Mouse (Mus musculus): ENCODE data around the gene Sik2. TPM values are rescaled to one million over a fixed set of nuclear protein-coding genes. Genes with fewer than 3 reads are reported as not detected.

Gene Sik2
- polyA plus RNA-seq, 1 experiment from 2014 or later = 17.9 TPM

- Histone ChIP-seq H3K27ac (peak overlapping the region; percentile 92), H3K4me3 (peak overlapping the region; percentile 87), H3K36me3 (peaks cover 29% of the 10 kb centered on the region), H3K9ac (peak overlapping the region; percentile 85), H3K27me3 (no peaks in the 10 kb centered on the region), H3K9me3 (no peaks in the 10 kb centered on the region), H3K4me1 (peaks cover 40% of the 10 kb centered on the region), H3K4me2 (replicated peaks) (peak overlapping the region; percentile 75)
- under 1% methylated on average over 43 of the region's 45 CpGs for WGBS
- ATAC-seq (ENCODE audit: low FRiP score, low read depth) = peak; percentile 92
Measured at GRCm38 (mm10) chr9:50856341-50857081, 152.4 kb downstream of the Sik2 start.

- WGBS = 59% methylated on average over 5 of the region's 5 CpGs
- no peak for ATAC-seq (ENCODE audit: low FRiP score, low read depth)
- Histone ChIP-seq H3K9ac (peak overlapping the region; percentile 85), H3K9me3 (no peaks in the 10 kb centered on the region), H3K4me2 (replicated peaks) (peak overlapping the region; percentile 75), H3K36me3 (peaks cover 21% of the 10 kb centered on the region), H3K4me1 (peaks cover 43% of the 10 kb centered on the region), H3K27ac (peak overlapping the region; percentile 92), H3K4me3 (peak overlapping the region; percentile 87), H3K27me3 (no peaks in the 10 kb centered on the region)
Measured at GRCm38 (mm10) chr9:50855780-50856179, 153.1 kb downstream of the Sik2 start.

GRCm38 (mm10) chr9:50855133-50855766 lies 153.6 kb downstream of the Sik2 start:
- Histone ChIP-seq H3K9me3 (no peaks in the 10 kb centered on the region), H3K27ac (no peak overlapping the region), H3K36me3 (peaks cover 16% of the 10 kb centered on the region), H3K27me3 (no peaks in the 10 kb centered on the region), H3K4me3 (no peak overlapping the region), H3K4me2 (replicated peaks) (no peak overlapping the region; the same call in 1 of the 2 replicates), H3K9ac (no peak overlapping the region), H3K4me1 (peaks cover 48% of the 10 kb centered on the region)
- no peak for ATAC-seq (ENCODE audit: low FRiP score, low read depth)
- 90% methylated on average over 5 of the region's 5 CpGs for WGBS

GRCm38 (mm10) chr9:50854376-50854775 lies 154.5 kb downstream of the Sik2 start:
- H3K36me3 ChIP-seq = peaks cover 7% of the 10 kb centered on the region
- H3K4me2 ChIP-seq (replicated peaks) = no peak overlapping the region
- no peak overlapping the region for H3K27ac ChIP-seq
- peaks cover 51% of the 10 kb centered on the region for H3K4me1 ChIP-seq
- H3K9ac ChIP-seq = no peak overlapping the region
- no peaks in the 10 kb centered on the region for H3K9me3 ChIP-seq
- H3K4me3 ChIP-seq = no peak overlapping the region
- no peaks in the 10 kb centered on the region for H3K27me3 ChIP-seq
- ATAC-seq (ENCODE audit: low FRiP score, low read depth) = no peak
- 47% methylated on average over 8 of the region's 8 CpGs for WGBS

DNA sequence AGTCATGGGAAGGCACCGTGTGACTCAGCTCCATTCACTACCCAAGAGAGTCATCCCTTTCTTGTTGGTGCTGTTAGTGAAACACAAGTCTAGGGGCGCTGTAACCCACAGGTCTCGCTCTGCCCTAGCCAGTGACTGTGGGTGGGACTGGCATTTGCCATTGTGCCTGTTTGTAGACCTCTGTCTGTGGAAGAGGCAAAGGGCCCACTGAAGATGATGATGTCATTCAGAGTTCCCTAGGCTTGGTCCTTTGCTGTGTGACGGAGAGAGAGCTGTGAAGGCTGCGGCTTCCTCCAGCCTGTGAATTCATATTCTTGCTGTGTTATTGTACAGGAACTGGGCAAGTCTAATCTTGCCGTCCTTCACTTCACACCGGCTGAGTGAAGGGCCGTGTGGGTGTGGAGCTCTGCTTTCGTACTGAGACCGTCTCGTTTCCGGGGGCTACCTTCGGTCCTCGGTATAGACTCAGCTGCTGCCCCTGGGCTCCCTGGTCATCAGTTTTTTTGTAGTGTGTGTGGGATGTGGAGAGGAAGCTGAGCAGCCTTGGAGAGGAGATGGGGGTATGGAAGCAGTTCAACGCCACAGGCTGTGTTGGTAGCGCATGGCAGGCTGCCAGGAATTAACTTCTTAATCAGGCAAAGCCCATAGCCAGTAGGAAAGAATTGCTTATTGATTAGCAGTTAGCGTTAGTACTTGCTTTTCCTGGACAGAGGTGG lies 156.1 kb downstream of the Sik2 start:
- Histone ChIP-seq H3K27me3 (no peaks in the 10 kb centered on the region), H3K4me3 (no peak overlapping the region), H3K36me3 (no peaks in the 10 kb centered on the region), H3K9me3 (no peaks in the 10 kb centered on the region), H3K4me1 (peaks cover 46% of the 10 kb centered on the region), H3K9ac (no peak overlapping the region), H3K27ac (peak overlapping the region; percentile 28; the same call in 1 of the 2 replicates), H3K4me2 (replicated peaks) (peak overlapping the region; percentile 38)
- no peak for ATAC-seq (ENCODE audit: low FRiP score, low read depth)
- 57% methylated on average over 17 of the region's 17 CpGs for WGBS

DNA sequence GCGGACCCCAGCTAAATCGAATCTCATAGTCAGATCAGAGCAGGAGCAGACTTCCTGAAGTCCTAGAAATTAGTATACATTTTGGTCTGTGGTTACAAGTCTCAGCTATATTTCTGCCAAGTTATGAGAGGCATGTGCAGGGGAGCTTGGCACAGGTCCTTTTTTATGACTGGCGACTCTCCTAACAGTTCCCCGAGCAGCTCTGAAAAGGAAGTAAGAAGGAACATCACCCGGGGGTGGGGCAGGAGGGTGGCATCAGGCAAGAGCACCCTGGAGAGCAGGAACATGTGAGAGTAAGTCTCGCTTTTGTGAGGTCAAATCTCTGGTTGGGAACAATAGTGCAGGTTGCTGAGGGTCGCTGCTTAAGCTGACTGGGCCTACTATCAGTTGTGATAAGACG lies 158.2 kb downstream of the Sik2 start:
- H3K36me3 ChIP-seq = no peaks in the 10 kb centered on the region
- no peak overlapping the region for H3K27ac ChIP-seq
- no peaks in the 10 kb centered on the region for H3K9me3 ChIP-seq
- H3K4me3 ChIP-seq = no peak overlapping the region
- H3K9ac ChIP-seq = 0 out of 2 replicates have a peak overlapping the region, but pooled peaks have one; percentile 13
- ATAC-seq (ENCODE audit: low FRiP score, low read depth) = no peak
- peak overlapping the region; percentile 23; the same call in 1 of the 2 replicates for H3K4me2 ChIP-seq (replicated peaks)
- H3K27me3 ChIP-seq = no peaks in the 10 kb centered on the region
- peaks cover 51% of the 10 kb centered on the region for H3K4me1 ChIP-seq
- 60% methylated on average over 8 of the region's 8 CpGs for WGBS

DNA sequence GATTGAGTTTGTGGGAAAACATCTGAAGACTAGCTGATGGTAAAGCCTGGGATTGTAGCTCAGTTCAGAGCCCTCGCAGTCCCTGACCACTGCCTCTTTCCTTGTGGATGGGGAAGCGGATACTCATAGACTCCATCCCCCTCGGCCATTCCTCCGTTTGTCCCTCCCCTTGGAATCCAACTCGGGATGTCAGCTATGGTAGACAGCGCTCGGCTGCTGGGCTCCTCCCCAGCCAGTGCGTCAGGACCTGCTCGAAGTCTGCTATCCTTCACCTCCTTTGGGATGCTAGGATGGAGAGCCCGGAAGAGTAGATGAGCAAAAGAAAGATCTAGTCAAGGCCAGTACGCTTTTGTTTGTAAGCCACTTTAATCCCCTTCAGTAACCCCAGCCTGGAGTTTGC lies 158.6 kb downstream of the Sik2 start:
- Histone ChIP-seq H3K4me3 (no peak overlapping the region), H3K36me3 (no peaks in the 10 kb centered on the region), H3K9ac (peak overlapping the region; percentile 13; the same call in 1 of the 2 replicates), H3K4me1 (peaks cover 51% of the 10 kb centered on the region), H3K27ac (no peak overlapping the region), H3K4me2 (replicated peaks) (peak overlapping the region; percentile 23; the same call in 1 of the 2 replicates), H3K9me3 (no peaks in the 10 kb centered on the region), H3K27me3 (no peaks in the 10 kb centered on the region)
- ATAC-seq (ENCODE audit: low FRiP score, low read depth) = no peak
- WGBS = 36% methylated on average over 11 of the region's 11 CpGs

DNA sequence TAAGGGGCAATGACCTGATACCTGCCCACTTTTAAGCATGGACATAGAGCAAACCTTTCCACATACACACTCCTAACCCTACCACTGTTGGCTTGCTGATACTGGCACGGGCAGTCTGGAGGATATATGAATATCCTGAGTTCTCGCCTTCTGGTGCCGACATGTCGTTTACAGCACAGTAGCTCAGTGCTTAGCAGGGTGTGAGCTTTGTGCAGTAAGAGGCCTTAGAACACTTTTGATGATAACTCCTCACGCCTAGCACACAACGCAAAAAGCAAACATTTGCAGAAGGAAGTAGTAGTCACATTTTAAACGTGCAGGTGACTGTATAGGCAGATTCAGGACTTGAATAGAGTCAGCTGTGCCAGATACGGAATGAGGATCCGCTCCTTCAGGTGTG lies 159.1 kb downstream of the Sik2 start:
- H3K9me3 ChIP-seq = no peaks in the 10 kb centered on the region
- H3K4me1 ChIP-seq = peaks cover 51% of the 10 kb centered on the region
- no peak overlapping the region for H3K9ac ChIP-seq
- H3K27me3 ChIP-seq = no peaks in the 10 kb centered on the region
- 74% methylated on average over 9 of the region's 9 CpGs for WGBS
- no peak overlapping the region for H3K4me3 ChIP-seq
- no peak overlapping the region for H3K27ac ChIP-seq
- no peak overlapping the region for H3K4me2 ChIP-seq (replicated peaks)
- H3K36me3 ChIP-seq = peaks cover 2% of the 10 kb centered on the region; the same call in 1 of the 2 replicates
- ATAC-seq (ENCODE audit: low FRiP score, low read depth) = no peak

DNA sequence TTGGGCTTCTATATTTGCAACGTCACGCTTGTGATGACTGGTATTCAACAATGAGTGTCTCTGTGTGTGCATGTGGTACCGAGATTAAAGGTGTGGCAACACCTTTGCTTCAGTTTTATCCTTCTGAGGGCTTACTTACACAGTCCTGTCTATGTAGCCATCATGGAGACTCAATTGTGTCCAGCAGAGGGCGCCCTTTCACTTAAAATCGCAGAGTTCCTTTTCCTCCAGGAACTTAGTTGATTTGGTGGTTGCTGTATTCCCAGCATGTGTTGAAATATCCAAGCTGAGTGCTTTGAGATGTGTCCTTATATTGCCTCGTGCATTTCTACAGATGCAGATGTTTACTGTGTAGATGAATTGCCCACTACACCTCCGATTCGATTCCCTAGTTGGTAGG lies 159.6 kb downstream of the Sik2 start:
- WGBS = 20% methylated on average over 8 of the region's 8 CpGs
- ATAC-seq (ENCODE audit: low FRiP score, low read depth) = peak; percentile 76

DNA sequence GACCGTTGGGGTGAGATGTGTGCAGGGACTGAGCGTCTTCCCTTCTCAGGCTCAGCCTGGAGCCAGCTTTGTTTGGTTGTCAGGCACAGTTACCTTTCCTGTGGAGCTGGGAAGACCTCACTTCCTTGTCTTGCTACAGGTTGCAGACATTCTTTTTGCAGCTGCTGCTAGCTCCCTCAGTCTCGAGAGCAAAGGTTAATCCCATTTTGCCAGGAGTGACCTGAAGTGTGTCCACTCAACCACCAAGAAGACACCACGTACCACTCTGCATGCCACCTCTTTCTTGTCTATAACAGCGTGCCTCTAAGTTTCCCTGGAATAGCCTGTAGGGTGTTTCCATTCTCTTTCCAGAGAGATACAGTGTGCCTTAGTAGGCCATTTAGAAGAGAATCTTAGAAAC lies 160.1 kb downstream of the Sik2 start:
- Histone ChIP-seq H3K9ac (no peak overlapping the region), H3K27ac (no peak overlapping the region), H3K27me3 (no peaks in the 10 kb centered on the region), H3K36me3 (peaks cover 11% of the 10 kb centered on the region), H3K4me3 (no peak overlapping the region), H3K4me1 (peaks cover 42% of the 10 kb centered on the region), H3K9me3 (no peaks in the 10 kb centered on the region), H3K4me2 (replicated peaks) (no peak overlapping the region)
- ATAC-seq (ENCODE audit: low FRiP score, low read depth) = no peak
- WGBS = 73% methylated on average over 5 of the region's 5 CpGs

More for the DNA sequence above, 159.6 kb downstream of the Sik2 start:
- Histone ChIP-seq H3K27ac (no peak overlapping the region), H3K27me3 (no peaks in the 10 kb centered on the region), H3K9me3 (no peaks in the 10 kb centered on the region), H3K4me1 (peaks cover 47% of the 10 kb centered on the region), H3K4me2 (replicated peaks) (no peak overlapping the region), H3K4me3 (no peak overlapping the region), H3K36me3 (peaks cover 7% of the 10 kb centered on the region), H3K9ac (no peak overlapping the region)

DNA sequence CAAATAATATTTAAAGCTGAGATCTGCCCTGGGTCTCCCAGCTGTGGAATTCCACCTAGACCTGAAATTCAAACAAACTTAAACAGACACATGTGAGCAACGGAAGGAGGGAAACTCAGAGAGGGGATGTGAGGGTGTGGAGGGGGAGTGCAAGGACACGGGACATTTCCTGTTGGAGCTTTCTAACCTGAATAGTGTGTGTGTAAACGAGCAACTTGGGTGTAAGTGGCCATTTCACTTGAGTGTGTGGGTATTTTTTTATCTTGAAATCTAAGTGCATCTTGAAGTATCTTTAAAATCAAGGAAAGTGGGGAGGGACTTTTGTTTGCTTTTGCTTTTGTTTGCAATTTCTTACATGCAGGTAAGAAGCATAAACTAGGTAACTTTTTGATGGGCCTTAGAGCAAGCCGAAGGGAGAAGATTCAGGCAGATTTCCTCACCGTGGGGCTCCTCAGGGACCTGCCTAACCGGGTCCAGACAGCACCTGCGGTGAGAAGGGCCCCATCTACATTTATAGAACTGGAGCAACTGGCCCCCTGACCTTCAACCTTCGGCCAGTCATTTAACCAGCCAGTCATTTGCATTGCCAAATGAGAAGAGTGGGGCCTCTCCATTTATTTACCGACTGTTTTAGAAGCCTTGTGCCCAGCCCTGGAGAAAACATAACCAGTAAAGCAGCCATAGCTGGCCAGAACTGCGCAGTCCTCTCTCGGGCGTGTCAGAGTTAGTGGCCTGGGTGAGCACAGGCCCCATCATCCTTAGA lies 161.1 kb downstream of the Sik2 start:
- Histone ChIP-seq H3K9me3 (no peaks in the 10 kb centered on the region), H3K4me2 (replicated peaks) (no peak overlapping the region), H3K9ac (no peak overlapping the region), H3K36me3 (peaks cover 18% of the 10 kb centered on the region), H3K4me1 (peaks cover 35% of the 10 kb centered on the region), H3K27ac (no peak overlapping the region), H3K27me3 (no peaks in the 10 kb centered on the region), H3K4me3 (no peak overlapping the region)
- no peak for ATAC-seq (ENCODE audit: low FRiP score, low read depth)
- 57% methylated on average over 12 of the region's 12 CpGs for WGBS

All from limb, embryonic 13.5 days (tissue).